Mouse (Mus musculus) embryonic facial prominence, embryonic 11.5 days (tissue): ENCODE measurements around the gene Actn3. TPM values are rescaled to one million over a fixed set of nuclear protein-coding genes. Genes with fewer than 3 reads are reported as not detected.

Experiments
- ATAC-seq: fragments of 200-750 bp; cut with Nextera tagmentation; replicated peaks from 2 replicates; pipeline ENCODE4 v1.8.0; 2017; ENCODE audit warnings: low read depth; ENCODE audit not compliant: insufficient number of reproducible peaks, low FRiP score, low TSS enrichment
- DNase-seq: peaks from one replicate; pipeline ENCODE4 v3.0.0-alpha.2; 2015; ENCODE audit warnings: low spot score
- H3K27ac ChIP-seq: fragments of 300-500 bp; sonication (generic); replicated peaks from 2 replicates; pipeline ENCODE4 v1.5.1; 2014; ENCODE audit warnings: mild to moderate bottlenecking, low read depth, low read length, control low read depth
- H3K27me3 ChIP-seq: fragments of 300-500 bp; sonication (generic); 2 replicates; pipeline ENCODE4 v1.6.1; 2014; ENCODE audit warnings: mild to moderate bottlenecking, low read length, moderate library complexity, mixed read lengths; ENCODE audit not compliant: control insufficient read depth, insufficient read depth
- H3K36me3 ChIP-seq: fragments of 300-500 bp; sonication (generic); replicated peaks from 2 replicates; pipeline ENCODE4 v1.6.1; 2014; ENCODE audit warnings: low read depth, mild to moderate bottlenecking, low read length, moderate library complexity, mixed read lengths; ENCODE audit not compliant: control insufficient read depth, insufficient read depth
- H3K4me1 ChIP-seq: fragments of 300-500 bp; sonication (generic); 2 replicates; pipeline ENCODE4 v1.6.1; 2014; ENCODE audit warnings: low read length, mixed read lengths; ENCODE audit not compliant: control insufficient read depth, insufficient read depth
- H3K4me2 ChIP-seq: fragments of 300-500 bp; sonication (generic); 2 replicates; pipeline ENCODE4 v1.6.1; 2014; ENCODE audit warnings: low read depth, mild to moderate bottlenecking, control low read depth, low read length, moderate library complexity
- H3K4me3 ChIP-seq: fragments of 300-500 bp; sonication (generic); 2 replicates; pipeline ENCODE4 v1.5.1; 2014; ENCODE audit warnings: low read depth, low read length, control low read depth
- H3K9ac ChIP-seq: fragments of 300-500 bp; sonication (generic); replicated peaks from 2 replicates; pipeline ENCODE4 v1.6.1; 2014; ENCODE audit warnings: mild to moderate bottlenecking, control low read depth, low read length
- H3K9me3 ChIP-seq: fragments of 300-500 bp; sonication (generic); replicated peaks from 2 replicates; pipeline ENCODE4 v1.6.1; 2016; ENCODE audit warnings: mild to moderate bottlenecking, low read length, inconsistent platforms, mixed read lengths; ENCODE audit not compliant: control insufficient read depth
- WGBS: fragments of 180-500 bp; shearing (Covaris S2); extraction: QIAGEN DNeasy Blood & Tissue Kit; methylation state at CpG from one replicate; pipeline ENCODE4 v1.1.7; 2014; 5-methylcytosine and 5-hydroxymethylcytosine counted together
- polyA plus RNA-seq: library from polyadenylated mRNA; unstranded; fragments of >200 nt; fragmentation: Nextera tagmentation; extraction: Ambion mirVana; gene quantifications from 2 replicates; pipeline ENCODE4 v1.2.1, GENCODE M21; 2014

The Actn3 gene
- 4.3 and 5.6 TPM in 2 replicates for polyA plus RNA-seq

- DNase-seq (peak; percentile 23), ATAC-seq (0 out of 2 replicates have a peak, but pooled peaks have one; percentile 21)
- Histone ChIP-seq H3K4me3 (peak within 1 kb of the TSS; percentile 91), H3K4me1 (no peaks in the 10 kb centered on the region; the same call in 1 of the 2 replicates), H3K27ac (peak within 1 kb of the TSS; percentile 52), H3K36me3 (no peaks in the 10 kb centered on the region), H3K27me3 (no peaks in the 10 kb centered on the region), H3K9ac (peak within 1 kb of the TSS; percentile 81), H3K4me2 (peak within 1 kb of the TSS; percentile 96), H3K9me3 (no peaks in the 10 kb centered on the region)
- WGBS, result 4% methylated on average over 17 of the region's 17 CpGs
Measured at GRCm38 (mm10) chr19:4877785-4878184, at the start of gene Actn3. Actn3 (minus strand) TSS chr19:4877909.

- peaks cover 3% of the 10 kb centered on the region; the same call in 1 of the 2 replicates for H3K36me3 ChIP-seq
- no peak overlapping the region for H3K4me3 ChIP-seq
- H3K4me2 ChIP-seq, result no peak overlapping the region
- DNase-seq, result no peak
- H3K9ac ChIP-seq, result no peak overlapping the region
- H3K27me3 ChIP-seq, result no peaks in the 10 kb centered on the region
- no peaks in the 10 kb centered on the region for H3K4me1 ChIP-seq
- no peaks in the 10 kb centered on the region for H3K9me3 ChIP-seq
- H3K27ac ChIP-seq, result no peak overlapping the region
- WGBS, result 95% methylated on average over 11 of the region's 11 CpGs
- no peak for ATAC-seq
Measured at GRCm38 (mm10) chr19:4925121-4925860, 47.6 kb upstream of the Actn3 start.

GRCm38 (mm10) chr19:4919652-4920051, 41.9 kb upstream of the Actn3 start:
- Histone ChIP-seq H3K4me2 (no peak overlapping the region), H3K9me3 (no peaks in the 10 kb centered on the region), H3K27me3 (no peaks in the 10 kb centered on the region), H3K4me1 (no peaks in the 10 kb centered on the region), H3K27ac (no peak overlapping the region), H3K9ac (no peak overlapping the region), H3K4me3 (no peak overlapping the region), H3K36me3 (peaks cover 7% of the 10 kb centered on the region; the same call in 1 of the 2 replicates)
- WGBS, result 86% methylated on average over 6 of the region's 6 CpGs
- no peak for ATAC-seq
- DNase-seq, result no peak

- DNase-seq (no peak), ATAC-seq (no peak)
- Histone ChIP-seq H3K27ac (no peak overlapping the region), H3K4me2 (no peak overlapping the region), H3K9me3 (no peaks in the 10 kb centered on the region), H3K4me3 (no peak overlapping the region), H3K36me3 (peaks cover 16% of the 10 kb centered on the region; the same call in 1 of the 2 replicates), H3K27me3 (no peaks in the 10 kb centered on the region), H3K9ac (no peak overlapping the region), H3K4me1 (no peaks in the 10 kb centered on the region)
- 80% methylated on average over 10 of the region's 10 CpGs for WGBS
Measured at GRCm38 (mm10) chr19:4916827-4917226, 39.1 kb upstream of the Actn3 start.

DNA sequence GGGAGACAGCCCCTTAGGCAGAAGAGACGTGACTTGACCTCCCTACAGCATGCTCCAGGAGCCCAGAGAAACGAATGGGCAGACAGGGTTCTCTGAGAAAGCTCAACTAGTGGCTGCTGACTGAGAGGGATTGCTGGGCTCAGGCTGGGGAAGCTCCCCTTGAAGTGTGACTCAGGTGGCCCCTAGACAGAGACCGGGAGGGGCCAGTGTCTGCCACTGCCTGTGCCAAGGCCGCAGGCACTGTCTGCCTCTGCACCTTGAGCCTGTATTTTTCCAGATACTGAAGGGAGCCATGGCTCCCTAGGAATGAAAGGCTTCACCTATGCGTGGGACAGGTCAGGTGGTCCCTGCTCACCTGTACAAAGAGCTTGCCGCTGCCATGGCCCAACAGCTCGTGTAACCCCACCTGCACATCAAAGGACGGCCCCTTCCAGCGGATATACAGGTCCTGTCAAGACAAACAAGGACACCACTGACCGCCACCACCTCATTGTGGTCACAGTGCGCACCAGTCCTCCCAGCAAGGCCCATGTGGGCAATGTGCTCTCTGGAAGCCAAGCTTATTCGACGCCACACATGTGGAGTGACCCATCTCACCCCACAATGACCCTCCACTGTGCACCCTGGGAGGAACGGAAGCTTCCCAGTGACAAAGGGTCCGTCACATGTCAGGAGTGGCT, 38.4 kb upstream of the Actn3 start:
- Histone ChIP-seq H3K4me3 (no peak overlapping the region), H3K27me3 (no peaks in the 10 kb centered on the region), H3K36me3 (peaks cover 16% of the 10 kb centered on the region; the same call in 1 of the 2 replicates), H3K4me1 (no peaks in the 10 kb centered on the region), H3K27ac (no peak overlapping the region), H3K9ac (no peak overlapping the region), H3K4me2 (no peak overlapping the region), H3K9me3 (no peaks in the 10 kb centered on the region)
- WGBS, result 92% methylated on average over 15 of the region's 15 CpGs
- ATAC-seq (no peak), DNase-seq (no peak)

DNA sequence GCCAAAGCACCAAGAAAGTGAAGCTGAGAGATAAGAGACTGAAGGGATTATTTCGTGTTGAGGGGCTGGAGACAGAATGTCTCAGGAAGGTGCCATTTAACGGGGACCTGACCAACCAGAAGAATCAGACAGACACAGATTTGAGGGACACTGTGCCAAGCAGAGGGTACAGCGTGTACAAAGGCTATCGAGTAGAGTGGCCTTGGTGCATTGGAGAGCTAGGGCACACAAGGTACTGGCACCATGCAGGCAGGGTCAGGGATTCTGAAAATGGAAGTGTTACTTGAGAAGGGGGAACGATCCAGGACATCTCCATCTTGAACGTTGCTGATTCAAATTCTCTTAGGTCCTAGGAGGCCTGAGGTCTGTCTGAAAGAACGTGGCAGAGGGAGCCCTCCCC, 31.7 kb upstream of the Actn3 start:
- Histone ChIP-seq H3K9ac (no peak overlapping the region), H3K27ac (no peak overlapping the region), H3K36me3 (peaks cover 18% of the 10 kb centered on the region; the same call in 1 of the 2 replicates), H3K4me3 (no peak overlapping the region), H3K4me2 (no peak overlapping the region), H3K27me3 (no peaks in the 10 kb centered on the region), H3K4me1 (no peaks in the 10 kb centered on the region), H3K9me3 (no peaks in the 10 kb centered on the region)
- DNase-seq, result no peak
- 89% methylated on average over 7 of the region's 7 CpGs for WGBS
- ATAC-seq, result no peak

GRCm38 (mm10) chr19:4908107-4908506, 30.4 kb upstream of the Actn3 start:
- WGBS, result 78% methylated on average over 4 of the region's 4 CpGs
- ATAC-seq, result no peak
- H3K36me3 ChIP-seq, result peaks cover 9% of the 10 kb centered on the region; the same call in 1 of the 2 replicates

More at GRCm38 (mm10) chr19:4908107-4908506, 30.4 kb upstream of the Actn3 start:
- Histone ChIP-seq H3K27me3 (no peaks in the 10 kb centered on the region), H3K27ac (no peak overlapping the region), H3K4me1 (no peaks in the 10 kb centered on the region), H3K9ac (no peak overlapping the region), H3K4me3 (no peak overlapping the region), H3K4me2 (no peak overlapping the region), H3K9me3 (no peaks in the 10 kb centered on the region)
- DNase-seq, result peak; percentile 50
